Mouse (Mus musculus): Measurements from ENCODE around the gene Gm20521. TPM values are rescaled to one million over a fixed set of nuclear protein-coding genes. Genes with fewer than 3 reads are reported as not detected.

Gene Gm20521
- total RNA-seq, 1 experiment from 2014 or later: not detected

DNA sequence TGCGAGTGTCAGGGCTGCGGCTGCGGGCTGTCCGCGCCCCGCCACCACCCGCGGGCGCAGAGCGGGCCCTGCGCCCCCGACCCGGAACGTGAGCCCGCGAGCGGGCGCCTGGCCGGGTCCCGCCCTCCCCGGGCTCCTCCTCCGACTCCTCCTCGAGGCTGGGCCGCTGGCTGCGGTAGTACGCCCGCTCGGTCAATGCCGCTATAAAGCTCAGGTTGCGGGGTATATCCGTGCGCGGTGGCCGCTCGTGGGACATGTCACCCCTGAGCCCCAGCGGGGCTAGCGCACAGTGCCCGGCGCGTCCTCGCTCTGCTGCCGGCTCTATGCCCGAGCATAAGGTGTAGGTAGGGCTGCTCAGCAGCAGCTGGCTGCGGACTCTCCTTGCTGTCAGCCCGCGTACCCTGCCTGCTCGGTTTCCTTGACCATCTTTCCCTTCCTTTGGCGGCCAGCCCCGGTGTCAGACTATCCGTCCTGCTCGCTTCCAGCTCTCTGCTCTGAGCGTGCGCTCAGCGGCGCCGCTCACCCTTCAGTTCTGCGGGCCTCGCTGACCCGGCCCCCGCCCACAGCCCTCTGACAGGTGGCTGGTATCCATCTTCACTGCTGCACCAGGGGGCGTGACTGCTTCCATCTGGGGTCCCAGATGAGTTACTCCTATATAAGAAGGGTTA, 6.1 kb upstream of the Gm20521 start, which contains the start of gene Ppp1r3e:
Gene Ppp1r3e, minus strand, starts transcription at position 503 of the 668 bp plus-strand sequence.
- peak; percentile 52 to 75 for ATAC-seq (replicated peaks in 1 of 2; ENCODE audit: insufficient read depth in 1 of 2, low FRiP score in 2 of 2, low TSS enrichment in 1 of 2, low read depth in 1 of 2, poor library complexity in 2 of 2, severe bottlenecking in 2 of 2)

DNA sequence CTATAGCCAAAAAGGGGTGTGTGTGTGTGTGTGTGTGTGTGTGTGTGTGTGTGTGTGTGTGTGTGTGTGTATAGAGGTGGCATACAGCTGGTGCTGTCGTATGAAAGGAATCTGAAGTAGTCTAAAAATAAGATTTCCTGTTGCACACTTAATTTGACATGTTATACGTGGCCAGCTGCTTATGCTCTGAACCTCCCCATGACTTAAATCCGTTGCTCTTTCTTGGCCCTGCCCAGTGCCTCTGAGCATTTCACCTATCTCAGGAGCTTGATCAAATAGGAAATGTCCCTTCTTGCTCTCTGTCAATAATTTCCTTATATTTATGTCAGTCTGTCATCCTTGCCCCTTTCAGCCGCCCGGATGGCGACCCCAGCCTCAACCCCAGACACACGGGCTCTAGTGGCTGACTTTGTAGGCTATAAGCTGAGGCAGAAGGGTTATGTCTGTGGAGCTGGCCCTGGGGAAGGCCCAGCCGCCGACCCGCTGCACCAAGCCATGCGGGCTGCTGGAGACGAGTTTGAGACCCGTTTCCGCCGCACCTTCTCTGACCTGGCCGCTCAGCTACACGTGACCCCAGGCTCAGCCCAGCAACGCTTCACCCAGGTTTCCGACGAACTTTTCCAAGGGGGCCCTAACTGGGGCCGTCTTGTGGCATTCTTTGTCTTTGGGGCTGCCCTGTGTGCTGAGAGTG, 926 bp downstream of the Gm20521 start:
- 0 out of 4 replicates have a peak, but pooled peaks of 1 of the 2 experiments have one; percentile 14 for ATAC-seq (replicated peaks in 1 of 2; ENCODE audit: insufficient read depth in 1 of 2, low FRiP score in 2 of 2, low TSS enrichment in 1 of 2, low read depth in 1 of 2, poor library complexity in 2 of 2, severe bottlenecking in 2 of 2)

DNA sequence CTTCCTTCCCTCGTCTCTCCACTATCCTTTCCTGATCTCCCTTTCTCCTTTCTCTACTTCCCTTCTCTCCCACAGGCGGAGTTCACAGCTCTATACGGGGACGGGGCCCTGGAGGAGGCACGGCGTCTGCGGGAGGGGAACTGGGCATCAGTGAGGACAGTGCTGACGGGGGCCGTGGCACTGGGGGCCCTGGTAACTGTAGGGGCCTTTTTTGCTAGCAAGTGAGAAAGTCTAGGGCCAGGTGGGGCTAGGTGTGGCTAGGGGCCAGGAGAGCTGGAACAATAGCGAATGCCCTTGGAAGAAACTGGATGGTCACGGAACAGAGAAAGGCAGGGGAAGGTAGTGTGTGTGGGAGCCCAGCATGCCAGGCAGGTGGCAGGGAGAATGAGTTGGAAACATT, 2.1 kb downstream of the Gm20521 start:
- ATAC-seq (replicated peaks in 1 of 2; ENCODE audit: insufficient read depth in 1 of 2, low FRiP score in 2 of 2, low TSS enrichment in 1 of 2, low read depth in 1 of 2, poor library complexity in 2 of 2, severe bottlenecking in 2 of 2): no peak

DNA sequence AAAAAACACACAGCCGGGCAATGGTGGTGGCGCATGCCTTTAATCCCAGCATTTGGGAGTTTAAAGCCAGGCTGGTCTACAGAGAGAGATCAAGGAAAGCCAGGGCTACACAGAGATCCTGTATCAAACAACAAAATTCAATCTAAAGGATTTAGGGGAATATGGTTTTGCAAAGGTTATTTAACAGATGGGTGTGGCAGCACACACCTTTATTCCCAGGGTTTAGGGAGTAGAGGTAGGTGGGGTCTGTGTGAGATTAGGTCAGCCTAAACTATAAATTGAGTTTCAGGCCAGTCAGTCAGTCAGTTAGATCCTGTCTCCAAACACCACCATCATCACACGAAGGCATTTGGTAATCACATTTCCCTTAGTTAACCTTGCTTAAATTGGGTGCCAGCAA, 9.0 kb downstream of the Gm20521 start, which contains the start of gene Pabpn1:
Gene Pabpn1, plus strand, starts transcription at position 301 of the 400 bp plus-strand sequence.
- no peak for ATAC-seq (replicated peaks in 1 of 2; ENCODE audit: insufficient read depth in 1 of 2, low FRiP score in 2 of 2, low TSS enrichment in 1 of 2, low read depth in 1 of 2, poor library complexity in 2 of 2, severe bottlenecking in 2 of 2)

DNA sequence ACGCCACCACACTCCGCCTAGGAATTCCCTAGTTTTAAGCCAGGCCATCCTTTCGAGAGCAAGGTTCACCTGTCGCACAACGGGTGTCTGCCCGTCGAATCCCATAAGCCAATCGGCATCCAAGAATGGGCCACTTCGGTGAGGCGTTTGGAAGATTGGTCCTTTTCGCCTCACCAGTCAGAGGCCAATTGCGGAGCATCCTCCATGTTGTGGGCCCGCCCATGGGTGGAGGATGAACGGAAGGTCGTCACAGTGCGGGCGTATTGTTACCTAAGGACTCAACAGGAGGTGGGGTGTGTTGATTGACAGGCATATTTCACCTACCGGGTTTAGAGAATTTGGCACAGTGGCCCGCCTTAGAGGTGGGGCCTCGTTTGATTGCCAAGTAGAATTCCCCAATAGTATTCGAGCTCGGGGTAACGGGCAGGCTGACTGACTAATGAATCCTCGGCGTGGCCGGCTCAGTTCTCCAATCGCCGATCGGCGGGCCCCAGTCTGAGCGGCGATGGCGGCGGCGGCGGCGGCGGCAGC, 10.5 kb downstream of the Gm20521 start:
- ATAC-seq (replicated peaks in 1 of 2; ENCODE audit: insufficient read depth in 1 of 2, low FRiP score in 2 of 2, low TSS enrichment in 1 of 2, low read depth in 1 of 2, poor library complexity in 2 of 2, severe bottlenecking in 2 of 2): peak; percentile 98 to 99

DNA sequence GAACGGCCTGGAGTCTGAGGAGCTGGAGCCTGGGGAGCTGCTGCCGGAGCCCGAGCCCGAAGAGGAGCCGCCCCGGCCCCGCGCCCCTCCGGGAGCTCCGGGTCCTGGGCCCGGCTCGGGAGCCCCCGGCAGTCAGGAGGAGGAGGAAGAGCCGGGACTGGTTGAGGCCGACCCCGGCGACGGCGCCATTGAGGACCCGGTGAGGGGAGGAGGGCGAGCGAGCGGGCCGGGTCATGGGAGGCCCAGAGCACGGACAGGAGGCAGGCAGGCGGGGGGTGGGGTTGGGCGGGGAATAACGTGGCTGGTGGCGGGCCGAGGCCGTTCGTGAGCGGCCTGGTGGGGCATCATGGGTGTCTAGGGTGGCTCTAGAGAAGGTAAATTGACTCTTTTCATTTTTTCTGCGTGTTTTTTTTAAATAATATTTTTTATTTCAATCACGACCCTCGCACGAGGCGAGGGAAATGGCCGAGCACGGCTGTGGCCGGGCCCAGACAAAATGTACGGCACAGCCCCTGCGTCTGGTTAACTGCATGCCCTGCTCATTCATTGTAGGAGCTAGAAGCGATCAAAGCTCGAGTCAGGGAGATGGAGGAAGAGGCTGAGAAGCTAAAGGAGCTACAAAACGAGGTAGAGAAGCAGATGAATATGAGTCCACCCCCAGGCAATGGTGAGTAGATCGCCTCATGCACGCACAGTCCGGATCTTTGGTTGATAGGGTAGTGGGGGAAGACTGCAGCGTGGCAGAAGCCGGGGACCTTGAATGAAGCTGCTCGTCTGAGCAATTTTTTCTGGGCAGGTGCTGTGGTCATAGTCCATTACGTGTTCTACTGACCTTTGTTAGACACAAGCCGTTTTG, 11.3 kb downstream of the Gm20521 start:
- ATAC-seq (replicated peaks in 1 of 2; ENCODE audit: insufficient read depth in 1 of 2, low FRiP score in 2 of 2, low TSS enrichment in 1 of 2, low read depth in 1 of 2, poor library complexity in 2 of 2, severe bottlenecking in 2 of 2): peak in 1 of 2 experiments; percentile 11; a peak in 1 of 4 replicates

DNA sequence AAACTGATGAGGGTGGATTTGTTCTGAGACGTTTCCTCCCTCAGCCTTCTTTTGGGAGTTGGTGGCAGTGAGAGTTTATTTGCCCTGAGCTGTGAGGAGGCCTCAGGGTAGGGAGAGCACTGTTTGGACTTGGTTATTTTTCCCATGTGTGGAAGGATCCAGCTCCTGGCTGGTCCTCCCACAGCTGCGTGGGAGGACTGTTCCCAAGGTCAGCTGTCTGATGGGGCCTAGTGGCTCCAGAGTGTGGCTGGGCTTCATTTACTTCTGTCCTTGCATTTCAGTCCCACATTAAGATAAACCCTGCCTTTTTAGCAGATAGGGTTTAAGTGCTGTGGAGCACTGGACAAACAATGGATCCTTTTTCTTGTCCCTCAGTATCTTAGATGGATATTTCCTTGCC, 14.2 kb downstream of the Gm20521 start:
- ATAC-seq (replicated peaks in 1 of 2; ENCODE audit: insufficient read depth in 1 of 2, low FRiP score in 2 of 2, low TSS enrichment in 1 of 2, low read depth in 1 of 2, poor library complexity in 2 of 2, severe bottlenecking in 2 of 2): no peak

DNA sequence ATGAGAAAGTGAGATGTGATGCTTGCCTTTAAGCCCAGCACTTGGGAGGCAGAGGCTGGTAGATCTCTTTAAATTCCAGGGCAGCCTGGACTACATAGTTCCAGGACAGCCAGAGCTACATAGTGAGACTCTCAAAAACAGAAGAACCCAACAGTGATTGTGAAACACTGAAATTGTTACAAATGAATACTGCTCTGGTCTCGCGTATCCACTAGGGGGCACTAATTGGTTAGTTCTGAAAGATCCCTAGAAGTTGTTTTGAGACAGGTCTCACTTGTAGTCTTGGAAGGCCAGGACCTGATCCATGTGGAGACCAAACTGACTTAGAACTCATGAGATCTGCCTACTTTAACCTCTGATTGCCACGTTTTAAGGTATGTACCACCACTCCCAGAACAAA, 17.1 kb downstream of the Gm20521 start:
- peak; percentile 70 to 77 for ATAC-seq (replicated peaks in 1 of 2; ENCODE audit: insufficient read depth in 1 of 2, low FRiP score in 2 of 2, low TSS enrichment in 1 of 2, low read depth in 1 of 2, poor library complexity in 2 of 2, severe bottlenecking in 2 of 2)

DNA sequence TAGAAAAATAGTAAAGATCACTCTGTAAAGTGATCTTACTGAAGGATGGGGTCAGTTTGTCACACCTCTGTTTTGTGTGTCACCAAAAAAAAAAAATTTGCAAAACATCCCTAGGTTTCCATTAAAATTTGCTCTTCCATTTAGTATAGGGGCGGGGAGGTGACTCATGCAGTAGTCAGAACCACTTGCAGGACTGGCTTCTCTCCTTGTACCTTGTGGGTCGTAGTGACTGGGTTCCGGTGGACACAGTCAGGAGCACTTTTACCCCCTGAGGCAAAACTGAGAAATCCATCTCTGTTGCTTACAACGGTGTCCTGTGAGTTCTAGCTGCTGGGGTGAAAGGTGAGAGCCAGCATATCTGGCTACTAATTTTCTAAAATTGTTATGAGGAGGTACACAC, 20.4 kb downstream of the Gm20521 start:
- no peak for ATAC-seq (replicated peaks in 1 of 2; ENCODE audit: insufficient read depth in 1 of 2, low FRiP score in 2 of 2, low TSS enrichment in 1 of 2, low read depth in 1 of 2, poor library complexity in 2 of 2, severe bottlenecking in 2 of 2)

DNA sequence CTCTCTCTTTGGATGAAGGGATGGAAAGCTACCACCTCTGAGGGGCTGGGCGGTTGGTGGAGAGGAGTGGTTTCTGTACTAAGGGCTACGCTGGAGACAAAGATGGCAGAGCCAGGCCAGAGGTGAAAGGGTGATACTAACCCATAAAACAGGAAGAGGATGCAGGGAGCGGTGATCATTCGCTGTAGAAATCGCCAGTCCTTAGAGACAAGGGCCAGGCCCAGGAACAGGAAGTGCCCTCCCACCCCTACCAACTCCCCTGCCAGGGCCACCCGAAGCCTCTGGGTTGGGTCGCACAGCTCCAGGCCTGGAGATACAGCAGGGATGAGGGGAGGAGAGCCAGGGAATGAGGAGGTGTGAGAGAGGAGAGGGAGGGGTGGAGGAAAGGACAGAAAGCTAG, 25.4 kb downstream of the Gm20521 start:
- ATAC-seq (replicated peaks in 1 of 2; ENCODE audit: insufficient read depth in 1 of 2, low FRiP score in 2 of 2, low TSS enrichment in 1 of 2, low read depth in 1 of 2, poor library complexity in 2 of 2, severe bottlenecking in 2 of 2): no peak

DNA sequence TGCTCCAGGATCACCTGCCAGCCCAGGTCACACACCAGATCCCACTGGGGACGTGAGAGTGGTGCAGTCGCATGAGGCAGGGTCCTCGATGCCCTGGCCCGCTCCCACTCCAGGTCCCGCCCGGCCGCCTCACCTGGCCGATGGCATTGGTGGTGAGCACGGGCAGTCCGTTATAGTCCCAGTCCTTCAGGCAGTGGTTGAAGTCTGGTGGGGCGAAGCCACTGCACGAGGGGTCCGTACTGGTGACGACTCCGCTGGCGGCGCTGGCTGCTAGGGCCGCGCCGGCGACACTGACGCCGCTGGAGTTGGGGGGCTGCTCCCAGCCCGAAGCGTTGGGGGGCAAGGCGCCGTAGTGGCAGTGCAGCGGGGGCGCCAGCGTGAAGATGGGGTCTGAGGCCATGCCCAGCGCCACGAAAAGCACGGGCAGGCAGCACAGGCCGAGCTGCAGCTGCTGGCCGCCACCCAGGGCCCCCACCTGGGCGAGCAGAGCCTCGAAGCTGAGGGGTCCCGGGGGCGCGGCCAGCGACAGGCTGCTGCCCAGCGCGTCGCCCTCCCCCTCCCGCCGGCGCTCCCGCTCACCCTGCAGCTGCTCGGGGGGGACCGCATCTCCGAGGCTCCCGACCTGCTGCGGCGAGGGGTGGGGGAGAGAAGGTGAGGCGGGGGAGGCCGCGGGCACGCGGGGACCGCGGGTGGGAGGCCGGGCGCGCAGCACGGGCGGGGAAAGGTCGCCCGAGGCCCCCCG, 29.0 kb downstream of the Gm20521 start:
- ATAC-seq (replicated peaks in 1 of 2; ENCODE audit: insufficient read depth in 1 of 2, low FRiP score in 2 of 2, low TSS enrichment in 1 of 2, low read depth in 1 of 2, poor library complexity in 2 of 2, severe bottlenecking in 2 of 2): no peak

DNA sequence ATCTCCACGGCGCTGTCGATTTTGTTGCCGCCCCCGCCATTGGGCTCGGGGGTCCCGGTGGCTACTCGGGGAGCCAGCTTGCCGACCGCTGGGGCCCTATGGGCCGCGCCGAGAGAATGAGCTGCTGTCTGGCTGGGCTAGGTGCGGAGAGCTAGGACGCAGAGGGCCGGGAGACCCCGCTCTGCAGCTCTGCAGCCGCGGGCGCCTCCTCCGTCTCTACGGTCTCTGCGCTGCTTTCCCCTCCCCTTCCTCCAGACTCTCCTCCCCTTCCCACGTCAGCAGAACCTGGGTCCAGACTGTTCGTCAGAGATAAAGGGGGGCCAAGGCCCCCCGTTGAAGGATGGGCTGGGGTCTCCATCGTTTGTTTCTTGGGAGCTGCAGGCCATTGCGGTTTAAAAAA, 29.6 kb downstream of the Gm20521 start, which contains the start of gene Slc22a17:
Gene Slc22a17, minus strand, starts transcription at position 247 of the 400 bp plus-strand sequence.
- peak; percentile 76 to 89 for ATAC-seq (replicated peaks in 1 of 2; ENCODE audit: insufficient read depth in 1 of 2, low FRiP score in 2 of 2, low TSS enrichment in 1 of 2, low read depth in 1 of 2, poor library complexity in 2 of 2, severe bottlenecking in 2 of 2)

DNA sequence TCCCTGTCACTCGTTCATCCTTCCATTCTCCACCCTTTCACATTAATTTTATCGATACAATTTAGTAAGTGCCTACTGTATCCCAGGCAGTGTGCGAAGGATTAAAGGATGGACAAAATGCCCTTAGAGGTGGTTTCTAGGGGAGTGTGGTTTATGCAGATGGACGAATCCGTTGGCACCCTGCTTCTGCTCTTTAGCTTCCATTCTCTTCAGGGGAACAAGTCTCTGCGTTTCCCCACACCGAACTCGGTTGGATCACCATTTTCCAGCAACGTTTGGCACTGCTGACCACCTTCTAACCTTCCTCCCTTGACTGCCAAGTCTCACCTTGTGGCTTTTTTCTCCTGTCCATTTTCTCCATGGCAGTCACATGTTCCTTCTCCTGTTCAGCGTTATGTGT, 30.1 kb downstream of the Gm20521 start:
- no peak for ATAC-seq (replicated peaks in 1 of 2; ENCODE audit: insufficient read depth in 1 of 2, low FRiP score in 2 of 2, low TSS enrichment in 1 of 2, low read depth in 1 of 2, poor library complexity in 2 of 2, severe bottlenecking in 2 of 2)

DNA sequence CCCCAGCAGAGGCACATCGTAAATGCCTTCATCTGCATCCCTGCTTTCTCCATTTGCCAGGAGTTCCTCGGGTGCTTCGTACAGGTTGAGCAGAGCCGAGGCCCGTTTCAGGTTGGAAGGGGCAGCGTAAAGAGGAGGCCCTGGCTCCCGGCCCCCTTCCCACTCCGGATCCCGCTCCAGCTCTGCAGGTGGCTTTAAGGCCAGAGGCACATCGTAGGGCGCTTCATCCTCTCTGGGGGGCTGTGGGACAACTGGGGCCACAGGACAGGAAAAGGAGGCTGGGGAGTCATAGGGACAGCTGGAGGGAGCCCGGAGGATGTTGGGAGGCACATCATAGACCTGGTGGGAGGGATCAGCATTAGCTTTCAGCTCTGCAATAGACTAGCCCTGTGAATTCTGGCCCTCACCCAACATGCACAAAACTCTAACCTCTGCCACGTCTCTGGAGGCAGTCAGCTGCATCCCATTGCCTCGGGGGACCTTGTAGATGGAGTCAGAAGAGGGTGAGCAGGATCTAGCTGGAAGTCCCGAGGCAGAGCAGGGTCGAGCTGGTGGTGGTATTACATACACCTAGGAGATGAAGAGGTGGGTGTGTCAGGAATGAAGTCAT, 36.9 kb downstream of the Gm20521 start:
- no peak for ATAC-seq (replicated peaks in 1 of 2; ENCODE audit: insufficient read depth in 1 of 2, low FRiP score in 2 of 2, low TSS enrichment in 1 of 2, low read depth in 1 of 2, poor library complexity in 2 of 2, severe bottlenecking in 2 of 2)

DNA sequence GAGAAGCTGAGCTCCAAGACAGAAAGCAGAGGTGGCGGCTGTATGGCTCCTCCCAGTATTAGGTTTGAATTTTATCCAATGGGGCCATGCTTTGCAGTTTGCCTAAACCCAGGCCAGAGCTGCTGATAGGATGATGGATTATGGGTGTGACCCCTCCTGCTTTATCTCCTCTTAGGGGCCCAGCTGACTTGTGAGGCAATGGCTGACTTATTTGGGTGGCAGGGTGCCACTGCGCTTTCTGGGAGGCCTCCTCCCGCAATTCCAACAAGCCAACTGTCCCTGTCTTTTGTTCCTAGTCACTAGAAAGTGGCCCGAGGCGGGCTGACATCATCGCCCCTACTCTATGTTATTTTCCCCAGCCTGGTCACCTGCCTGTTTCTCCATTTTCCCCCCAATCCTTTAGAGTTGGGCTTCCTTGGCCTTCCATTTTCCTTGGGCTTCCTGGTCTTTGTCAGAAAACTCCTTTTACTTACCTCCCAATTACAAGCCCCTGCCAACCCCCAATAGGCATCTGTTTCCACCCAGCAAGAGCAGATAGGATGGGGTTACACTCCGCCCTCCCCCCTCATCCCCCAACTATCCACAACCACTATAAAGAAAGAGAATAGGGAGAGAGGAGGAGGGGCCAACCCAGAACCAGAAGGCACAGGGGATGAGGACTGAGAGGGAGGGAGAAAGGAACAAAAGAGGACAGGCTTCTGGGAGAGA, 41.6 kb downstream of the Gm20521 start:
- ATAC-seq (replicated peaks in 1 of 2; ENCODE audit: insufficient read depth in 1 of 2, low FRiP score in 2 of 2, low TSS enrichment in 1 of 2, low read depth in 1 of 2, poor library complexity in 2 of 2, severe bottlenecking in 2 of 2): no peak
